Mouse (Mus musculus): ENCODE results near the gene E130114P18Rik. TPM values are rescaled to one million over a fixed set of nuclear protein-coding genes. Genes with fewer than 3 reads are reported as not detected.

Gene E130114P18Rik
- total and polyA plus RNA-seq, 2 experiments from 2014 or later = 15.2 to 19.3 TPM

- no peak overlapping the region for H3K27ac ChIP-seq (ENCODE audit: low read depth, low read length)
- no peak for TF ChIP-seq CTCF (IDR thresholded peaks at IDR 0.05; ENCODE audit: low read depth)
- no peak for DNase-seq
- no peaks in the 10 kb centered on the region for H3K36me3 ChIP-seq (ENCODE audit: insufficient read depth)
- H3K4me3 ChIP-seq (ENCODE audit: low read depth, low read length) = no peak overlapping the region
- no peaks in the 10 kb centered on the region for H3K27me3 ChIP-seq (ENCODE audit: insufficient read depth, low read length)
- 40% methylated on average over 4 of the region's 4 CpGs for WGBS
- peaks cover 8% of the 10 kb centered on the region; the same call in 1 of the 2 replicates for H3K4me1 ChIP-seq (ENCODE audit: insufficient read depth)
- H3K9ac ChIP-seq = no peak overlapping the region
- no peaks in the 10 kb centered on the region for H3K9me3 ChIP-seq (ENCODE audit: low read length)
- ATAC-seq = no peak
- no peak overlapping the region for H3K4me2 ChIP-seq (ENCODE audit: low read depth)
These were observed 36.1 kb upstream of the E130114P18Rik start for GRCm38 (mm10) chr4:97813996-97814395.

GRCm38 (mm10) chr4:97813035-97813434 is 35.2 kb upstream of the E130114P18Rik start:
- Histone ChIP-seq H3K9ac (no peak overlapping the region), H3K36me3 (ENCODE audit: insufficient read depth) (no peaks in the 10 kb centered on the region), H3K4me1 (ENCODE audit: insufficient read depth) (peaks cover 8% of the 10 kb centered on the region; the same call in 1 of the 2 replicates), H3K27me3 (ENCODE audit: insufficient read depth, low read length) (no peaks in the 10 kb centered on the region), H3K4me3 (ENCODE audit: low read depth, low read length) (no peak overlapping the region), H3K27ac (ENCODE audit: low read depth, low read length) (no peak overlapping the region), H3K9me3 (ENCODE audit: low read length) (no peaks in the 10 kb centered on the region), H3K4me2 (ENCODE audit: low read depth) (no peak overlapping the region)
- TF ChIP-seq CTCF (IDR thresholded peaks at IDR 0.05; ENCODE audit: low read depth) = no peak
- ATAC-seq = no peak
- no peak for DNase-seq
- 79% methylated on average over 5 of the region's 5 CpGs for WGBS

GRCm38 (mm10) chr4:97810348-97810939 is 32.6 kb upstream of the E130114P18Rik start:
- no peak overlapping the region for H3K9ac ChIP-seq
- H3K4me3 ChIP-seq (ENCODE audit: low read depth, low read length) = no peak overlapping the region
- H3K27ac ChIP-seq (ENCODE audit: low read depth, low read length) = no peak overlapping the region
- no peaks in the 10 kb centered on the region for H3K36me3 ChIP-seq (ENCODE audit: insufficient read depth)
- ATAC-seq (no peak; the same call in 1 of the 2 replicates), DNase-seq (no peak)
- H3K27me3 ChIP-seq (ENCODE audit: insufficient read depth, low read length) = no peaks in the 10 kb centered on the region
- no peak for TF ChIP-seq CTCF (IDR thresholded peaks at IDR 0.05; ENCODE audit: low read depth)
- peaks cover 11% of the 10 kb centered on the region; the same call in 1 of the 2 replicates for H3K4me1 ChIP-seq (ENCODE audit: insufficient read depth)
- H3K4me2 ChIP-seq (ENCODE audit: low read depth) = no peak overlapping the region
- no peaks in the 10 kb centered on the region for H3K9me3 ChIP-seq (ENCODE audit: low read length)
- 63% methylated on average over 7 of the region's 7 CpGs for WGBS

GRCm38 (mm10) chr4:97809582-97810295 is 31.9 kb upstream of the E130114P18Rik start:
- DNase-seq (no peak), ATAC-seq (no peak)
- no peaks in the 10 kb centered on the region for H3K36me3 ChIP-seq (ENCODE audit: insufficient read depth)
- H3K27me3 ChIP-seq (ENCODE audit: insufficient read depth, low read length) = no peaks in the 10 kb centered on the region
- H3K4me2 ChIP-seq (ENCODE audit: low read depth) = no peak overlapping the region
- no peak for TF ChIP-seq CTCF (IDR thresholded peaks at IDR 0.05; ENCODE audit: low read depth)
- no peak overlapping the region for H3K27ac ChIP-seq (ENCODE audit: low read depth, low read length)
- H3K4me3 ChIP-seq (ENCODE audit: low read depth, low read length) = no peak overlapping the region
- H3K9me3 ChIP-seq (ENCODE audit: low read length) = no peaks in the 10 kb centered on the region
- WGBS = 74% methylated on average over 4 of the region's 4 CpGs
- H3K4me1 ChIP-seq (ENCODE audit: insufficient read depth) = peaks cover 13% of the 10 kb centered on the region; the same call in 1 of the 2 replicates
- no peak overlapping the region for H3K9ac ChIP-seq

- no peaks in the 10 kb centered on the region for H3K36me3 ChIP-seq (ENCODE audit: insufficient read depth)
- no peak for DNase-seq
- no peak overlapping the region for H3K27ac ChIP-seq (ENCODE audit: low read depth, low read length)
- H3K4me1 ChIP-seq (ENCODE audit: insufficient read depth) = peaks cover 13% of the 10 kb centered on the region; the same call in 1 of the 2 replicates
- no peak overlapping the region for H3K9ac ChIP-seq
- 90% methylated on average over 3 of the region's 3 CpGs for WGBS
- no peak overlapping the region for H3K4me2 ChIP-seq (ENCODE audit: low read depth)
- no peaks in the 10 kb centered on the region for H3K27me3 ChIP-seq (ENCODE audit: insufficient read depth, low read length)
- no peaks in the 10 kb centered on the region for H3K9me3 ChIP-seq (ENCODE audit: low read length)
- no peak for TF ChIP-seq CTCF (IDR thresholded peaks at IDR 0.05; ENCODE audit: low read depth)
- no peak for ATAC-seq
- no peak overlapping the region for H3K4me3 ChIP-seq (ENCODE audit: low read depth, low read length)
These were observed 31.0 kb upstream of the E130114P18Rik start for GRCm38 (mm10) chr4:97808885-97809284.

- Histone ChIP-seq H3K4me2 (ENCODE audit: low read depth) (no peak overlapping the region), H3K27ac (ENCODE audit: low read depth, low read length) (no peak overlapping the region), H3K9me3 (ENCODE audit: low read length) (no peaks in the 10 kb centered on the region), H3K4me1 (ENCODE audit: insufficient read depth) (peaks cover 13% of the 10 kb centered on the region; the same call in 1 of the 2 replicates), H3K9ac (no peak overlapping the region), H3K36me3 (ENCODE audit: insufficient read depth) (no peaks in the 10 kb centered on the region), H3K27me3 (ENCODE audit: insufficient read depth, low read length) (no peaks in the 10 kb centered on the region), H3K4me3 (ENCODE audit: low read depth, low read length) (no peak overlapping the region)
- DNase-seq = no peak
- no peak for TF ChIP-seq CTCF (IDR thresholded peaks at IDR 0.05; ENCODE audit: low read depth)
- 63% methylated on average over 2 of the region's 2 CpGs for WGBS
- no peak for ATAC-seq
These were observed 29.0 kb upstream of the E130114P18Rik start for GRCm38 (mm10) chr4:97806924-97807323.

All from forebrain, postnatal 0 days (tissue).